Mouse (Mus musculus) MEL-GATA-1-ER (cell line): ENCODE data around the gene Ccdc138.
"Not testable (repeated sequence)": the region's sequence is repeated elsewhere in the genome, so short reads cannot be mapped to it uniquely, and the experiment has no call there.

Experiments
- DNase-seq: peaks from one replicate; pipeline ENCODE4 v3.0.0-alpha.2; 2012; ENCODE audit warnings: low read depth; ENCODE audit errors: extremely low read depth

Gene Ccdc138

GRCm38 (mm10) chr10:58497320-58498284 lies at the start of gene Ccdc138:
Ccdc138 (plus strand) TSS chr10:58497948.
- peak; percentile 73 for DNase-seq

- no peak for DNase-seq
Observed at GRCm38 (mm10) chr10:58451575-58451974, 46.2 kb upstream of the Ccdc138 start.

DNA sequence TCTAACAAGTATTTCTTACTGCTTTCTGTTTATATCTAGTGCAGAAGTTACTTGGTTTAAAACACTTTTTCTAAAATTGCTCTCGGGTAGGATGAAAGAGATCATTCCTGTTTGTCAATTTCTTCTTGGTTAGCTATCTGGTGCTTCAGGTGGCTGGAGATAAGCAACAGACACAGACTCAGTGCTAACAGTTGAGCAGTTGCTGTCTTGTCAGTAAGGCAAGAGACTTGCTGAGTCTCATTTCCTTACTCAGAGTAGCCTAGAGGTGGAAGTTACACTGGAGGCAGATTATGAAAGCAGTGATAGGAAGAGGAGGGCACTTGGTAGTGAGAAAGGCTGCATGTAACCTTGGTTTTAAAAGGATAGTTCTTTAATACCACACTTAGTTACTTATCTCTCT lies 45.6 kb upstream of the Ccdc138 start:
- peak; percentile 79 for DNase-seq

DNA sequence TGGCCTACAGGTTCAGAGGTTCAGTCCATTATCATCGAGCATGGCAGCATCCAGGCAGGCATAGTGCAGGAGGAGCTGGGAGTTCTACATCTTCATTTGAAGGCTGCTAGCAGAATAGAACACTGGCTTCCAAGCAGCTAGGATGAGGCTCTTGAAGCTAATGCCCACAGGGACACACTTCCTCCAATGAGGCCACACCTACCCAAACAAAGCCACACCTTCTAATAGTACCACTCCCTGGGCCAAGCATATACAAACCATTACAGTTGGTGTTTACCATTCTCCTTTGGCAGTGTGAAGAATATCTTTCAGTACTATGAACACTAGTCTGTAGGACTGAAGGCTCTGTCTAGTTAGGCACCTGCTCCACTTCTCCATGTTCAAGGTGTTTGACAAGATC lies 37.9 kb upstream of the Ccdc138 start:
- no peak for DNase-seq

GRCm38 (mm10) chr10:58477086-58477755 lies 20.5 kb upstream of the Ccdc138 start:
- no peak for DNase-seq

GRCm38 (mm10) chr10:58478071-58478578 lies 19.6 kb upstream of the Ccdc138 start:
- DNase-seq, result no peak

DNA sequence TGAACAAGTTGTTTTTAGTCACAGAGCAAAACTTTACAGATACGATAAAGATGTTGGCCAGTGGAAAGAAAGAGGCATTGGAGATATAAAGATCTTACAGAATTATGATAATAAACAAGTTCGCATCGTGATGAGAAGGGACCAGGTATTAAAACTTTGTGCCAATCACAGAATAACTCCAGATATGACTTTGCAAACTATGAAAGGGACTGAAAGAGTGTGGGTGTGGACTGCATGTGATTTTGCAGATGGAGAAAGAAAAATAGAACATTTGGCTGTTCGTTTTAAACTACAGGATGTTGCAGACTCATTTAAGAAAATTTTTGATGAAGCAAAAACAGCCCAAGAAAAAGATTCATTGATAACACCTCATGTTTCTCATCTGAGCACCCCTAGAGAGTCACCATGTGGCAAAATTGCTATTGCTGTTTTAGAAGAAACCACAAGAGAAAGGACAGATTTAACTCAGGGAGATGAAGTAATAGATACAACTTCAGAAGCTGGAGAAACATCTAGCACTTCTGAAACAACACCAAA lies 17.7 kb upstream of the Ccdc138 start:
- DNase-seq, result no peak

GRCm38 (mm10) chr10:58491031-58491430 lies 6.7 kb upstream of the Ccdc138 start:
- DNase-seq, result no peak

DNA sequence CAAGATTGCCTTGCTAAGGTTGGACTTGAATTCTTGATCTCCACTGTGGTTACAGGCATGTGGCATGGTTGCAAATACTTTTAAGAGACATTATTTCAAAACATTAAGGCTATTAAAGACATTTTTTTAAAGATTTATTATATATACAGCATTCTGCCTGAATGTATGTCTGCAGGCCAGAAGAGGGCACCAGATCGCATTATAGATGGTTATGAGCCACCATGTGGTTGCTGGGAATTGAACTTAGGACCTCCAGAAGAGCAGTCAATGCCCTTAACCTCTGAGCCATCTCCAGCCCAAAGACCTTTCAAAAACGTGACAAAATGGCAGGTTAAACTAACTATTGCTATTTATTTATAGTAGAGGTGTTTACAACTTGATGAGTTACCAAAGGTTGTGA lies 2.1 kb upstream of the Ccdc138 start:
- no peak for DNase-seq

GRCm38 (mm10) chr10:58496732-58497131 lies 1.0 kb upstream of the Ccdc138 start:
- no peak for DNase-seq

GRCm38 (mm10) chr10:58498516-58498915 lies 768 bp downstream of the Ccdc138 start:
- DNase-seq, result no peak

- DNase-seq, result no peak
Observed at GRCm38 (mm10) chr10:58529358-58529757, 31.6 kb downstream of the Ccdc138 start.

DNA sequence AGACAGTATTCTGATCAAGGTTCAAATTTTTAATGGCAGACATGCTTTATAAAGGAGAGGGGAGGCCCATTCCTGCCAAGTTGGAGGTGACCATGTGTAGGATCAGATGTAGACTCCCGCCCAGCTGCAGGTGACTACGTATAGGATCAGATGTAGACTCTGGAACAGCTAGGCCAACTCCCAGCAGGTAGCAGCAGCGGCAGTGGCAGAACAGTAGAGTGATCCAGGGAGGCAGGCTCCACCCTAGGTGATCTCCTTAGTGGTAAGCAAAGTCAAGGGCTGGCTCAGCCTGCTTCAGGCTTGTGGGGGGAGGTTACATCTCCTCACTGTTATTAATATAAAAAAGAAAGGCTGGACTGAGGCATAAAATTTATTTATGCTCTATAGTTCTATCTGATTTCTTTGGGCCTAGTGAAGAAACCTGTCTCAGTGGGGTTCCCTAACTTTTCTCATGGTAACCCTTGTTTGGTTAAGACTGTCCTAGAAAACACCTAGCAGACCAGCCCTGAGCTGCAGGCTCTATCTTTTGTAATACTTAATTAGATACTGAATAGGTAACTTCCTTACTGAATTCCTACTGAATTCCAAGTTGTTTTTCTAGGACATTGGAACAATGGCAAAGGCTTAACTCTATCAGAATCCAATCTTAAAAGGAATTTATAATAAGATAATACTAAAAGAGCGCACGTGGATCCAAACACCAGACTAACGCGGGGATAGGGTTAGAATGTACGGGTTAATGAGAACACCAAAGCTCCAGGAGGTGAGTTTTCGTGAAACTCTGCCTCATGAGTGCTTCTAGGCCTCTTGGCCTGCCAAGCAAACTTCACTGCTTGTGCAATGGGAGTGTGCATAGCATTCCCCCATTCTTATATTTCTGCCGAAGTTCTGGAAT lies 33.4 kb downstream of the Ccdc138 start:
- DNase-seq, result no peak

DNA sequence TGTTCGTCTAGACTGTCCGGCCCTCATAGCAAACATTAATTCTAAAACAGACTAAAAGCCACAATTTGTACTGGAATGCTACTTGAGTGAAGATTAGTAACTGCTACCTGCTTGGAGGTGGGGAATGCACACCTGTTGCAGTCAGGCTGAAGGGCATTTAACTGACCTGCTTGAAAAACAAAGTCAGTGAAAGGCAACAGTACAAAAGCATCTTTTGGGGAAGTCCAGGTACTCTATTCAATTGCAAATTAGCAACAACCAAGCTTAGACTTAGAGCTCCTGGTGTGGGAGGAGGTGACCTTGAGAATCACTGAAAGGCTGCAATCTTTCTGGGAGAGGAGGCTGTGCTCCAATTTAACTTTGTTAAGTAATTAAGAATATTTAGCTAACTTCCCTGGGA lies 34.4 kb downstream of the Ccdc138 start:
- DNase-seq, result no peak

DNA sequence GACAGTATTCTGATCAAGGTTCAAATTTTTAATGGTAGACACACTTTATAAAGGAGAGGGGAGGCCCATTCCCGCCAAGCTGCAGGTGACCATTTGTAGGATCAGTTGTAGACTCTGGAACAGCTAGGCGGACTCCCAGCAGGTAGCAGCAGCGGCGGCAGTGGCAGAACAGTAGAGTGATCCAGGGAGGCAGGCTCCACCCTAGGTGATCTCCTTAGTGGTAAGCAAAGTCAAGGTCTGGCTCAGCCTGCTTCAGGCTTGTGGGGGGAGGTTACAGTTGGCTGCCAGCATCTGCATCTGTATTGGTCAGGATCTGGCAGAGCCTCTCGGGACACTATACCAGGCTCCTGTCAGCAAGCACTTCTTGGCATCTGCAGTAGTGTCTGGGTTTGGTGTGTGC lies 38.5 kb downstream of the Ccdc138 start:
- DNase-seq, result not testable (repeated sequence)

GRCm38 (mm10) chr10:58540613-58541012 lies 42.9 kb downstream of the Ccdc138 start:
- no peak for DNase-seq

DNA sequence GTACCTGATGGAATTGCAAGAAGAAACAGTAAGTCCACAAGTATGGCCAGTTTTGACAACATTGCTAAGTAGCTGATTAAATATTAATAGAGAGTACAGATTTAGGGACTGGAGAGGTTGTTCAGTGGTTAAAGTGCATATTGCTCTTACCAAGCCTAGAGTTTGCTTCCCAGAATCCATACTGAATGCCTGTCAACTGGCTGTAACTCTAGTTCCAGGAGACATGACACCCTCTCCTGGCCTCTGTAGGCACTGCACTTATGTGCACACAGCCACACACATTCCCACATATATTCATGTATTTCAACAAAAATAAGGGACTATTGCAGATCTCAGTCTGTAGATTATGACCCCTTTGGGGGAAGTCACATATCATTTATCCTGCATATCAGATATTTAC lies 51.0 kb downstream of the Ccdc138 start:
- no peak for DNase-seq

DNA sequence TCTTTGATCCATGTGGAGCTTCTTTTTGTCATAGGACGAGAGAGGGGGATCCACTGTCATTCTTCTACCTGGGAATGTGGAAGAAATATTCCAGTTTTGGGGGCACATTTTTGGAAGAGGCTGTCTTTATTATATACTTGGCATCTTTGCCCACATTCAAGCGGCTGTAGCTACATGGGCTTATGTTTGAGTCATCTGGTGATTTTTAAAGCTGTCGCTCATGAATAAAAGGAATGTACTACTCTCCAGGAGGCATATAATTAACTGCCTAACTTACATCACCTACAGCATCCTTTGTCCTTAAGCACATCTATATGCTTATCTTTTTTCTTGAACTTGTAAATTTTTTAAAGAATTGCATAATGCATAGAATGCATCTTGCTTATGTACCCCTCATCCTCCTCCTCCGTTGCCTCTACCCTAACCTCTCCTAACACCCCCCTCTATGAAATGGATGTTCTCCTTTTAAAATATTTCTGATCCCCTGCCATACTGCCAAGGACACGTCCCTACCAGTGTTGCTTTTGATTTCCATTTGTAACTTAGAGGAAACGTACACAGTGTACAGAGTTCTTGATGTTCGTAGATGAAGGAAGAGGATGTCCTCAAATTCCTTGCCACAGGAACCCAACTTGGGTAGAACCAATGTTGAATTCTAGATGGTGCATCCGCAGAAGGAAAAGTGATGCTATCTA lies 57.1 kb downstream of the Ccdc138 start:
- DNase-seq, result no peak

DNA sequence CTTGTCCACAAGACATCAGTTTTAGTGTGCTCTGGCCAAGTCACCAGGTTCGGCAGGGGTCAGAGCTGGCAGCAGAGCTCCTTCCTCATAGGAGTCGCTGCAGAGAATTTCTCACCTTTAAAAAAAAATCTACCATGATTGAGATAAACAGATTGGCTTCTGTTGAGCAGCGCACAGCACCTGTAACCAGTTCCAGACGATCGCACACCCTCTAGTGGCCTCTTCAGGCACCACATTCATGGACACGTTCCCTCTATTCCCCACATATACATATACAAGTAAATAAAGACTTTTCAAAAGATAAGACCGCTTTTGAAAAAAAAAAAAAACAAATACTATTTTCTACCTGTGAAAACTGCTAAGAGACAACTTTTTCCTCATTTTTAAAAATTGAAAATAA lies 61.4 kb downstream of the Ccdc138 start:
- peak; percentile 33 for DNase-seq

DNA sequence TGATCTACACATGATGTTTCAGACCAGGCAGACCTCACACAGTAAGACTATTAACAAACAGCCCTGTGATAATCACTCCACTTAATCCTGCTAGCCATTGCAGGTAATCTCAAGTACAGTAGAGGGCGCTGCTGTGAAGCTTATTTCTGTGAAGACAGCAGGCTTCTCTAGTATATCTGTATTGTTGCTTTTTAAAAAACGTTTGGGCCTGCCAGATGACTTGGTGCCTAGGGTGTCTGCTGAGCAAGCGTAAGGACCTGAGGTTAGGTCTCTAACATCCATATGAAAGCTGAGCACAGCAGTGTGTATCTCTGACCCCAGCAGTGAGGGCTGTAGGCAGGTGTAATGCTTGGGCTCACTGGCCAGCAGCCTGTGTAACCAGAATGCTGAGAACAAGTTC lies 62.2 kb downstream of the Ccdc138 start:
- DNase-seq, result peak; percentile 61
